Mouse (Mus musculus): Measurements from ENCODE around the gene Astn1. TPM values are rescaled to one million over a fixed set of nuclear protein-coding genes. Genes with fewer than 3 reads are reported as not detected.
A peak's percentile ranks its signal among the peaks of the same experiment; 100 is the strongest.

Astn1 gene
- polyA plus RNA-seq (2015; fragmentation: Nextera tagmentation; extraction: Ambion mirVana) = 32.0 and 32.8 TPM in 2 replicates

- Histone ChIP-seq H3K4me3 (peak within 1 kb of the TSS; percentile 72), H3K27ac (peak within 1 kb of the TSS; percentile 98), H3K27me3 (peaks cover 9% of the 10 kb centered on the region; the same call in 1 of the 2 replicates), H3K4me1 (replicated peaks) (peaks cover 40% of the 10 kb centered on the region), H3K9me3 (no peaks in the 10 kb centered on the region), H3K36me3 (no peaks in the 10 kb centered on the region), H3K9ac (peak within 1 kb of the TSS; percentile 98), H3K4me2 (peak within 1 kb of the TSS; percentile 90)
- no peak; the same call in 1 of the 2 replicates for ATAC-seq (ENCODE audit: low FRiP score)
- 3% methylated on average over 2 of the region's 2 CpGs for WGBS
Measured at GRCm38 (mm10) chr1:158361964-158362291, at the start of gene Astn1. Astn1 (plus strand) TSS chr1:158362273.

GRCm38 (mm10) chr1:158323325-158323724, 38.7 kb upstream of the Astn1 start:
- 85% methylated on average over 6 of the region's 6 CpGs for WGBS
- H3K4me3 ChIP-seq = no peak overlapping the region
- H3K9me3 ChIP-seq = no peaks in the 10 kb centered on the region
- no peak overlapping the region for H3K27ac ChIP-seq
- no peaks in the 10 kb centered on the region for H3K36me3 ChIP-seq
- H3K27me3 ChIP-seq = no peaks in the 10 kb centered on the region
- no peak overlapping the region for H3K9ac ChIP-seq
- H3K4me2 ChIP-seq = no peak overlapping the region
- no peaks in the 10 kb centered on the region; the same call in 1 of the 2 replicates for H3K4me1 ChIP-seq (replicated peaks)
- ATAC-seq (ENCODE audit: low FRiP score) = no peak

- Histone ChIP-seq H3K27ac (no peak overlapping the region), H3K4me2 (no peak overlapping the region), H3K9me3 (no peaks in the 10 kb centered on the region), H3K9ac (no peak overlapping the region), H3K36me3 (no peaks in the 10 kb centered on the region), H3K4me3 (no peak overlapping the region), H3K27me3 (no peaks in the 10 kb centered on the region), H3K4me1 (replicated peaks) (peaks cover 4% of the 10 kb centered on the region; the same call in 1 of the 2 replicates)
- 74% methylated on average over 5 of the region's 5 CpGs for WGBS
- no peak for ATAC-seq (ENCODE audit: low FRiP score)
Measured at GRCm38 (mm10) chr1:158328126-158328525, 33.9 kb upstream of the Astn1 start.

DNA sequence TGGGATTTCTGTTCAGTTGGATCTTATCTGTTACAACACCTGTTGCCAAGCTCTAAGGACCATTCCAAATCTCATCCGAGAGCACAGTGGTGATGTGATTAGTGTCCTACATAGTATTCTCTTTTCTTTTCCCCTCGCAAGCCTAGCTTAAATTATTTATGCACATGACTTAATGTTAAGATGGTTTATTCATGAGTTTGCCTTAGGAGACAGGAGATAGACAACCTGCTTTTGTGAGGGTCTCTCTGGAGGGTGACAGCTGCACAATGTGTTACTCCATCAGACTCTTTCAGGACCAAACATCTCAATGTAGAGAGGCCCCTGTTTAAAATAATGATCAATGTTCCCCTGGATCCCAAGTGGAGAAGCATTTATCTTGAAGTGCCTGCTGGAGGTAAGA, 33.2 kb upstream of the Astn1 start:
- Histone ChIP-seq H3K4me1 (replicated peaks) (0 out of 2 replicates have a peak, but pooled peaks cover 4% of the 10 kb centered on the region), H3K4me2 (no peak overlapping the region), H3K36me3 (no peaks in the 10 kb centered on the region), H3K4me3 (no peak overlapping the region), H3K9me3 (no peaks in the 10 kb centered on the region), H3K27me3 (no peaks in the 10 kb centered on the region), H3K27ac (no peak overlapping the region), H3K9ac (no peak overlapping the region)
- WGBS = 27% methylated on average over 2 of the region's 2 CpGs
- no peak for ATAC-seq (ENCODE audit: low FRiP score)

- Histone ChIP-seq H3K9ac (no peak overlapping the region), H3K27me3 (no peaks in the 10 kb centered on the region), H3K9me3 (no peaks in the 10 kb centered on the region), H3K36me3 (no peaks in the 10 kb centered on the region), H3K4me2 (no peak overlapping the region), H3K4me3 (no peak overlapping the region), H3K4me1 (replicated peaks) (peaks cover 13% of the 10 kb centered on the region), H3K27ac (no peak overlapping the region)
- peak; percentile 81 for ATAC-seq (ENCODE audit: low FRiP score)
- 35% methylated on average over 6 of the region's 6 CpGs for WGBS
Measured at GRCm38 (mm10) chr1:158343243-158343714, 18.8 kb upstream of the Astn1 start.

- 80% methylated on average over 5 of the region's 5 CpGs for WGBS
- peak overlapping the region; percentile 79 for H3K9ac ChIP-seq
- no peaks in the 10 kb centered on the region for H3K9me3 ChIP-seq
- no peaks in the 10 kb centered on the region for H3K36me3 ChIP-seq
- peaks cover 11% of the 10 kb centered on the region for H3K27me3 ChIP-seq
- peak overlapping the region; percentile 75 for H3K4me3 ChIP-seq
- peaks cover 49% of the 10 kb centered on the region for H3K4me1 ChIP-seq (replicated peaks)
- ATAC-seq (ENCODE audit: low FRiP score) = no peak
- H3K27ac ChIP-seq = no peak overlapping the region
- H3K4me2 ChIP-seq = peak overlapping the region; percentile 82
Measured at GRCm38 (mm10) chr1:158353656-158354371, 8.3 kb upstream of the Astn1 start.

DNA sequence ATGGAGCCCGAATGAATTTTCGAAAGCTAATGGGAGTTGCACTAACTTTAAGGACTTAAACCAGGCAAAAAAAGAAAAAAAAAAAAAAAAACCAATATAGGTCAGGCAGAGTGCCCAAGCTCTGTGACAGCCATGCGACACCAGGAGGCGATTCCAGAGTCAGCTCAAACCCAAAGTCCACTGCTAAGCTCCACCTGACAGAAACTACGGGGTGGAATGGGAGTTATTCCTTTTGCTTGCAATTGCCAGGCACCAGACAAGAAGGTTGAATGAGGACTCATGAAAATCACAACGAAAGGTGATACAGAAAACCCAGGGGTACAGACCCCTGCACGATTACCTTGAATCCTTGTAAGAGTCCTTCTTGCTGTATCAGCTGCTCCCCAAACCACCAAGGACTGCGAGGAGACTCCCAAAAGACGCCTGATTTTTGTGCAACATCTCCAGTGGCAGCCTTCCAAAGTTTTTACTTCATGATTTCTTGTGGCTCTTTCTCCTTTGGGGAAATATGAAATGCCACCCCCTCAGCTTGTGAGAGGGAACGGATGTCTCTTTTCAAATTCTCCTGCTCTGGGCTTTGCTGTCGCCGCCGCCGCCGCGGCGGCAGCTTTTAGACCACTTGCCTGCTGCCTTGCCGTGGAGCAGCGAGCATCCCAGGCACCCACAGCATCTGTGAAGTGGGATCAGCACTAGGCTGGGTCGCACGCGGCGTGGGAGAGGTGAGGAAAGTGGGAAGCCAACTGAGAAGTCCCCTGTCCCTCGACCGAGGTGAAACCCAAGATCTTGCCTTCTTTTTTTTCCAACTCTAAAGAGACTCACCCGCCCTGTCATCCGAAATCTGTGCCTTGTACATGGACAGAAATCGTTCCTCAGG, 6.7 kb upstream of the Astn1 start:
- WGBS = 10% methylated on average over 28 of the region's 28 CpGs
- peak overlapping the region; percentile 75 for H3K4me3 ChIP-seq
- H3K27me3 ChIP-seq = peaks cover 17% of the 10 kb centered on the region
- no peaks in the 10 kb centered on the region for H3K9me3 ChIP-seq
- peak overlapping the region; percentile 86 for H3K27ac ChIP-seq
- H3K4me1 ChIP-seq (replicated peaks) = peaks cover 49% of the 10 kb centered on the region
- peak overlapping the region; percentile 82 for H3K4me2 ChIP-seq
- ATAC-seq (ENCODE audit: low FRiP score) = peak; percentile 73
- peak overlapping the region; percentile 79 for H3K9ac ChIP-seq
- H3K36me3 ChIP-seq = no peaks in the 10 kb centered on the region

DNA sequence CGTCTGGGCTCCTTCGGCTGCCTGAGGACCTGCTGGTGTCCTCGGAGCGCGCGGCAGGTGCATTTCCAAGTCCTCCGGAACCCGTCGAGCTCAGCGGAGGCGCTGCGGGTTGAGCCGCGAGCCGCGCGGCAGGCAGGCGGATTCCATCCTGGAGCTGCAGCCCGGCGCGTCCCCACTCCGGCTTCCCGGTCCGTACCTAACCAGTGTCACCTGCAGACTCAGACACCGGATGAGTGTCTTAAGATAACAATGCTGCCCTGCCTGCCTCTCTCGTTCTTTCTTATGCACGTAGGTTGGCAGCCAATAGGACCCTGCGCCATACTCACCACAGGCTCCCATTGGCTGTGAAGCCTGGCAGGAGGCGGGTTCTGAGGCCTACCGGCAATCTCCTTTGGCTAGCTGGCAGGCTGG, 6.0 kb upstream of the Astn1 start, which contains the start of gene Brinp2:
Gene Brinp2 (minus strand): TSS at position 276 of the 411 bp plus-strand sequence.
- Histone ChIP-seq H3K36me3 (no peaks in the 10 kb centered on the region), H3K4me3 (peak within 1 kb of the TSS; percentile 75), H3K4me2 (peak within 1 kb of the TSS; percentile 82), H3K27me3 (peaks cover 17% of the 10 kb centered on the region), H3K4me1 (replicated peaks) (peaks cover 49% of the 10 kb centered on the region), H3K9ac (peak within 1 kb of the TSS; percentile 79), H3K9me3 (no peaks in the 10 kb centered on the region), H3K27ac (peak within 1 kb of the TSS; percentile 86)
- WGBS = under 1% methylated on average over 30 of the region's 30 CpGs
- ATAC-seq (ENCODE audit: low FRiP score) = peak; percentile 99

DNA sequence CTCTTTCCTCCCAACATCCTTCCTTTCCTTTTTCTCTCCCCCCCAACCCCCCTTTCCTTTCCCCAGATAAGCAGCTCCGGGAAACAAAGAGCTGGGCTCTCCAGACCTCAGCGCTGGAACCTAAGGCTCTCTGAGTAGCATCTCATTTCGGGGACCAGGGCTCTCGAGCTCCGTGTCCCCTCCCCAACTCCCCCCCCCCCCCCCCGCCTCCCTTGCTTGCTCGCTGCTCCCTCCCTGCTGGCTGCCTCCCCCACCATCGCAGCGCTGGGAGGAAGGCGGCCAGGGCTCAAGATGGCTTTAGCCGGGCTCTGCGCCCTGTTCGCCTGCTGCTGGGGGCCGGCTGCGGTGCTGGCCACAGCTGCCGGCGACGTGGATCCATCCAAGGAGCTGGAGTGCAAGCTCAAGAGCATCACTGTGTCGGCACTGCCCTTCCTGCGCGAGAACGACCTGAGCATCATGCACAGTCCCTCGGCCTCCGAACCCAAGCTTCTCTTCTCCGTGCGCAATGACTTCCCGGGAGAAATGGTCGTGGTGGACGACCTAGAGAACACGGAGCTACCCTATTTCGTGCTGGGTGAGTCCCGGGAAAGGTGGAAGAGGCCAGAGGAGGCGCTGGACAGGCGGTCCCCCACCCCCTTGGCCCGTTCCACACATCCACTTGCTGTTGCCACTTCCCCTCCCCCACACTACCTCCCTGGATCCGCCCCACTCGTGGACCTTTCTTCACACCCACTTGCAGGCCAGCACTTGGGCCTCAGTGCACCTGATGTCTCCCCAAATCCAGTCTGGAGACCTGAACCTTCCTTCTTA, 424 bp downstream of the Astn1 start:
- Histone ChIP-seq H3K4me1 (replicated peaks) (peaks cover 43% of the 10 kb centered on the region), H3K27me3 (peaks cover 5% of the 10 kb centered on the region; the same call in 1 of the 2 replicates), H3K36me3 (peaks cover 5% of the 10 kb centered on the region), H3K4me2 (peak overlapping the region; percentile 90), H3K4me3 (peak overlapping the region; percentile 72), H3K9ac (peak overlapping the region; percentile 98), H3K27ac (peak overlapping the region; percentile 98), H3K9me3 (no peaks in the 10 kb centered on the region)
- ATAC-seq (ENCODE audit: low FRiP score) = peak; percentile 86
- WGBS = under 1% methylated on average over 34 of the region's 37 CpGs

DNA sequence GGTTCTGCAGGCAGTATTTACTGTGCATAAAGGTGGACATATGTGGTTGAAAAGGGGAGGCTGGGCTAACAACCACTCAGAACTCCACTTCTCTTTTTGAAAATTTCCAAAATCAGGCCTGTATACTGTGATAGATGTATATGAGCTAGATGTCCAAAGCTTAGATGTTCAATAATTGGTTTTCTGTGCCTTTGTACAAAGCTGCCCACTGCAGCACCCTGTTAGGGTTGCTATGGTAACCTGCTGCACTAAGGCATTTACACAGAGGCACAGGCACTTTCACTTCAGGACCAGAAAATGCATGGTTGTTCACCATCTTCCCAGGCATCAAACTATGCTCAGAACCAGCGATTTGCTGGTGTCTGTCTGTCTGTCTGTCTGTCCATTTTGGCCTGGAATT, 2.4 kb downstream of the Astn1 start:
- peak; percentile 55 for ATAC-seq (ENCODE audit: low FRiP score)
- H3K36me3 ChIP-seq = peaks cover 7% of the 10 kb centered on the region
- H3K4me1 ChIP-seq (replicated peaks) = peaks cover 47% of the 10 kb centered on the region
- whole genome bisulfite sequencing = 25% methylated on average over 1 of the region's 1 CpGs
- no peaks in the 10 kb centered on the region for H3K9me3 ChIP-seq
- H3K27ac ChIP-seq = peak overlapping the region; percentile 35
- H3K9ac ChIP-seq = peak overlapping the region; percentile 98
- peak overlapping the region; percentile 90 for H3K4me2 ChIP-seq
- 0 out of 2 replicates have a peak, but pooled peaks cover 5% of the 10 kb centered on the region for H3K27me3 ChIP-seq
- H3K4me3 ChIP-seq = peak overlapping the region; percentile 72

DNA sequence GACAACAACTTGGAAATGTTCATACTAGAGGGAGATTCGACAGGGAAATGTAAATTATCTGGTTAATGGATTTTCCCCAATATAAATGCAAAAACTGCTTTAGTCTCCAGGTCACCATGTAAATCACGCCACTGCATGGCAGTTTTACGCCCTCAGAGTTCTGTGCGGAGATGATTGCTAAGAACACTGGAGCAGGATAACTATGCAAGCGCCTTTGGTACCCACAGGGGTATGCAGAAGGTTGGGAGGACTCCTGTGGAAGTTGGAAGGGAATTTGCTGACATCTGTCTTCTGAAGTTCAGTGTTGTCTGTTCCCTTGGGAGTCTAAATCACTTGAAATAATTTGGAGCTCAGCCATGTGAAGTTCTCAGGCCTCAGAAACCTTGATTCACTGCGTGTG, 20.2 kb downstream of the Astn1 start:
- Histone ChIP-seq H3K27me3 (no peaks in the 10 kb centered on the region), H3K4me3 (no peak overlapping the region), H3K4me1 (replicated peaks) (peaks cover 17% of the 10 kb centered on the region), H3K9ac (no peak overlapping the region), H3K4me2 (no peak overlapping the region), H3K36me3 (peaks cover 21% of the 10 kb centered on the region), H3K9me3 (no peaks in the 10 kb centered on the region), H3K27ac (no peak overlapping the region)
- WGBS = 61% methylated on average over 6 of the region's 6 CpGs
- no peak; the same call in 1 of the 2 replicates for ATAC-seq (ENCODE audit: low FRiP score)
